Mouse (Mus musculus) kidney, embryonic 14.5 days (tissue): Measurements from ENCODE around the gene Mrps6. TPM values are rescaled to one million over a fixed set of nuclear protein-coding genes. Genes with fewer than 3 reads are reported as not detected.

Experiments used
- polyA plus RNA-seq: library from polyadenylated mRNA; unstranded; fragments of >200 nt; fragmentation: Nextera tagmentation; extraction: Ambion mirVana; gene quantifications from 2 replicates; pipeline ENCODE4 v1.2.1, GENCODE M21; 2014

Mrps6 gene
- polyA plus RNA-seq, 1 experiment from 2014 or later = 168 TPM

Other genes with a start within 250 kb of the Mrps6 start
- 0.30 and 0.32 TPM in 2 replicates for gene Gm49711, start within 50 bp of the Mrps6 start, polyA plus RNA-seq
- gene Slc5a3, start 52 bp downstream of the Mrps6 start, polyA plus RNA-seq = 5.0 and 13.6 TPM in 2 replicates
- gene Kcne2, start 234.1 kb downstream of the Mrps6 start, polyA plus RNA-seq = not detected in 2 replicates
- gene Smim11, start 243.0 kb downstream of the Mrps6 start, polyA plus RNA-seq = 125 and 160 TPM in 2 replicates